ENCODE assay signal across 9 mouse cellular contexts in the genomic region with DNA sequence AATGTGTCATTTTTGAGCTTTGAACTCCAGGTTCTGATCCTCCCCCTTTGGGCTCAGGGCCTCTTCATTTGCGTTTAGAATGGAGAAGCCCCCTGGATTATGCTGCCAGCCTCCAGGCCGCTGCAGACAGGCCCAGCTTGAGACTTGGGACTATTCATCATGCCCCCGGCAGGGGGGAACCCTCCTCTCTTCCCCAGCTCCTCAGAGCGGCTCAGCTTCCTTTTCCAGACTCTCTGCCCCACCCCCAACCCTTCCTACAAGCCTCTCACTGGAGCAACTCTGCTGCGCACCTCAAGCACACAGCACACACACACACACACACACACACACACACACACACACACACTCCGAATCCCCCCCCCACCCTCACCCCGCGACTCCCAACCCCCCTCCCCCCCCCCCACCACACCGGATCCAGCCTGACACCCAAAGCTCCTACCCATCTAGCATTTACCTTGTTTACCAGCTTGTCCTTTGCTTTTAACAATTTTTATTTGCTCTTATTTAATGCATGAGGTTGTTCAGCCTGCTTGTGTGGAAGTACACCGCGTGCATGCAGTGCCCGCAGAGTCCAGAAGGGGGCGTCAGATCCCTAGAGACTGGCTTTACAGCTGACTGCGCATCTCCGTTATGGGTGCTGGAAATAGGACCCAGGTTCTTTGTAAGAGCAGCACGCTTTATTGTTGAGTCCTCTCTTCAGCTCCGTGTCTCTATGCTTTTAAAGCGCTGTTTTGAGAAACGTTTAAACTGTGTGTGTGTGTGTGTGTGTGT. TPM values are rescaled to one million over a fixed set of nuclear protein-coding genes. Genes with fewer than 3 reads are reported as not detected.
DNase-seq lines count a peak whose midpoint lies in the region; ATAC-seq lines count a peak whose summit lies in the region.
"Had no signal": no experiment of that assay in that cellular context is flagged by ENCODE, and none has a peak within 500 bp of the region (broad histone marks: within the 10 kb centered on the region; RNA-seq: fewer than 3 reads in every experiment).

No protein-coding gene starts in this region.

- H3K4me1 ChIP-seq in heart, embryonic 13.5 days = 0 out of 2 replicates have a peak, but pooled peaks cover 3% of the 10 kb centered on the region
- no peaks in the 10 kb centered on the region for H3K4me1 ChIP-seq in forebrain, embryonic 14.5 days (ENCODE audit: control insufficient read depth, insufficient read depth, low read length)
- H3K4me1 ChIP-seq in midbrain, embryonic 12.5 days = peaks cover 14% of the 10 kb centered on the region

- ATAC-seq in heart, embryonic 13.5 days (ENCODE audit: extremely low read depth, insufficient number of reproducible peaks, low FRiP score, low TSS enrichment) = no peak
- peak; percentile 34; the same call in 1 of the 2 replicates for ATAC-seq in forebrain, embryonic 14.5 days
- ATAC-seq in midbrain, embryonic 12.5 days (ENCODE audit: low FRiP score, low read depth) = peak; percentile 94

- intact Hi-C loops in heart, postnatal 25 days (cut with DNase I) = no loop called here

- no peaks in the 10 kb centered on the region for H3K27me3 ChIP-seq in heart, embryonic 13.5 days (replicated peaks)
- H3K27me3 ChIP-seq in forebrain, embryonic 14.5 days (replicated peaks; ENCODE audit: control insufficient read depth, insufficient read depth, low read length) = no peaks in the 10 kb centered on the region
- no peaks in the 10 kb centered on the region for H3K27me3 ChIP-seq in midbrain, embryonic 12.5 days

- no peak overlapping the region for H3K27ac ChIP-seq in heart, embryonic 13.5 days (replicated peaks)
- no peak overlapping the region for H3K27ac ChIP-seq in forebrain, embryonic 14.5 days (ENCODE audit: low read depth, low read length)
- H3K27ac ChIP-seq in midbrain, embryonic 12.5 days (replicated peaks) = peak overlapping the region; percentile 61

- WGBS in heart, embryonic 13.5 days = 31% methylated on average over 18 of the region's 19 CpGs
- WGBS in forebrain, embryonic 14.5 days = 42% methylated on average over 16 of the region's 19 CpGs
- WGBS in midbrain, embryonic 12.5 days = 39% methylated on average over 16 of the region's 19 CpGs

- no peak overlapping the region for H3K9ac ChIP-seq in heart, embryonic 13.5 days
- H3K9ac ChIP-seq in forebrain, embryonic 14.5 days (ENCODE audit: low read length) = no peak overlapping the region
- H3K9ac ChIP-seq in midbrain, embryonic 12.5 days (replicated peaks) = peak overlapping the region; percentile 24; the same call in 1 of the 2 replicates

- DNase-seq in heart, postnatal 25 days (ENCODE audit: low spot score) = no peak
- DNase-seq in ES-CJ7 (ENCODE audit: low read depth, low spot score) = peak; percentile 88
- DNase-seq in forebrain, embryonic 14.5 days (ENCODE audit: low spot score) = peak; percentile 72
- DNase-seq in frontal cortex, postnatal 25 days (ENCODE audit: low spot score in 2 of 2) = no peak
- DNase-seq in spleen, postnatal 4 days (ENCODE audit: low spot score in 2 of 2) = no peak
- DNase-seq in right cerebral cortex, postnatal 25 days = no peak

- H3K36me3 ChIP-seq in heart, embryonic 13.5 days = no peaks in the 10 kb centered on the region
- H3K36me3 ChIP-seq in forebrain, embryonic 14.5 days (ENCODE audit: control insufficient read depth, insufficient read depth, low read length) = no peaks in the 10 kb centered on the region
- H3K36me3 ChIP-seq in midbrain, embryonic 12.5 days = no peaks in the 10 kb centered on the region

- H3K4me3 ChIP-seq in heart, embryonic 13.5 days = no peak overlapping the region
- no peak overlapping the region for H3K4me3 ChIP-seq in forebrain, embryonic 14.5 days (ENCODE audit: low read depth, low read length)
- H3K4me3 ChIP-seq in midbrain, embryonic 12.5 days = peak overlapping the region; percentile 12; the same call in 1 of the 2 replicates

- peaks cover 8% of the 10 kb centered on the region; the same call in 1 of the 2 replicates for H3K9me3 ChIP-seq in heart, embryonic 13.5 days
- H3K9me3 ChIP-seq in forebrain, embryonic 14.5 days (replicated peaks; ENCODE audit: control insufficient read depth, low read length) = no peaks in the 10 kb centered on the region
- H3K9me3 ChIP-seq in midbrain, embryonic 12.5 days = peaks cover 7% of the 10 kb centered on the region; the same call in 1 of the 2 replicates

- H3K4me2 ChIP-seq in heart, embryonic 13.5 days = peak overlapping the region; percentile 51
- H3K4me2 ChIP-seq in forebrain, embryonic 14.5 days (ENCODE audit: low read length) = no peak overlapping the region
- H3K4me2 ChIP-seq in midbrain, embryonic 12.5 days (replicated peaks) = peak overlapping the region; percentile 34

RNA-seq across cellular contexts. Expression of a gene that starts 2.0 kb away (rescaled TPM):
- polyA plus RNA-seq in heart, embryonic 13.5 days (2015; fragmentation: Nextera tagmentation; extraction: Ambion mirVana) = not detected in 2 replicates
- not detected for total RNA-seq in heart, postnatal 25 days (2021)
- not detected in 2 replicates for polyA plus RNA-seq in forebrain, embryonic 14.5 days (2014; fragmentation: Nextera tagmentation; extraction: Ambion mirVana)
- polyA plus RNA-seq in midbrain, embryonic 12.5 days (2016; fragmentation: Nextera tagmentation; extraction: Ambion mirVana) = 0.17 and 0.24 TPM in 2 replicates
- total RNA-seq: common myeloid progenitor, adult 5-6 weeks had no signal

Comparison
In these comparisons a context has a peak if more than half of its experiments do, and no peak if none do; other contexts are left out.
1. DNase-seq: peak in ES-CJ7 (single experiment) and forebrain, embryonic 14.5 days (single experiment); none in heart, postnatal 25 days (single experiment), frontal cortex, postnatal 25 days (0 of 2), spleen, postnatal 4 days (0 of 2) and right cerebral cortex, postnatal 25 days (single experiment).